Mouse (Mus musculus): ENCODE data around the gene Slc5a2. TPM values are rescaled to one million over a fixed set of nuclear protein-coding genes. Genes with fewer than 3 reads are reported as not detected.

The Slc5a2 gene
- polyA plus RNA-seq, 1 experiment: 2.0 TPM

DNA sequence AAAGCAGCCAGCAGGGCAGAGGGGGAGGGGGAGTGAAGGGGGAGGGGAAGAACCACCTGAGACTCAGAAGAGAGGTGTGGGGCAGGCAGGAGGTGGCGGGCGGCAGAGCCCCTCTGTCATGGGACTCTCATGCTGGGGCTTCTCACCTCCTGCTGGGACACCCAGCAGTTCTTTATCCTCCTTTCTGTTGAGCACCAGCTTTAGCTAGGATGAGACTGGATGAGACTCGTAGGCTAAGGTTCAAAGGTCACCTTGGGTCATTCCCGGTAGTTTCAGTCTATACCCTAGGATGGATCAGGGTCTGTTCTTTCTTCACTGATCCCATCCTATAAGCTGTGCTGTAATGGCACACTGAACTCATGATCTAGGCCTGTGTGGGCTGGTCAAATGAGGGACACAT is 51.6 kb downstream of the Slc5a2 start:
- no peaks in the 10 kb centered on the region; the same call in 1 of the 2 replicates for H3K4me1 ChIP-seq (ENCODE audit: control insufficient read depth, insufficient read depth, low read length)
- TF ChIP-seq POLR2A (IDR thresholded peaks at IDR 0.05; ENCODE audit: control insufficient read depth, low read depth, low read length) (no peak), CTCF (IDR thresholded peaks at IDR 0.05; ENCODE audit: control insufficient read depth, insufficient read depth, insufficient replicate concordance, low read depth, low read length) (no peak)
- no peaks in the 10 kb centered on the region for H3K36me3 ChIP-seq (ENCODE audit: control insufficient read depth, insufficient read depth, low read length)
- H3K27ac ChIP-seq (ENCODE audit: control insufficient read depth, insufficient read depth, low read depth, low read length): no peak overlapping the region
- H3K27me3 ChIP-seq (ENCODE audit: control insufficient read depth, insufficient read depth, low read length): no peaks in the 10 kb centered on the region
- H3K4me3 ChIP-seq (ENCODE audit: control insufficient read depth, low read depth, low read length): no peak overlapping the region

DNA sequence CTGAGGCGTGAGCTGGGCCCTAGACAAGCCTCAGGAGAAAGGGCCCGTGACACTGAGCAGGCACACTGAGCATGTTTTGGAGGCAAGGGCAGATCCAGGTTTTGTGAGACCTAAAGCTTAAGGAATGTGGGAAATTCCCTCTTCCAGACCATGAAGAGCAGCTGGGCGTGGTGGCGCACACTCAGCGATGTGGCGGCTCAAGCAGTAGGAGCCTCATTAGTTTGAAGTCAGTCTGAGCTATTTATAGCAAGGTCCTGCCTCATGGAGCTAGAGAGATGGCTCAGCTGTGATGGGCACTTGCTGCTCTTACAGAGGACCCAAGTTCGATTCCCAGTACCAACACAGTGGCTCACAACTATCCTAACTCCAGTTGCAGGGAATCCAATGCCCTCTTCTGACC is 53.7 kb downstream of the Slc5a2 start:
- Histone ChIP-seq H3K4me3 (ENCODE audit: control insufficient read depth, low read depth, low read length) (no peak overlapping the region), H3K36me3 (ENCODE audit: control insufficient read depth, insufficient read depth, low read length) (no peaks in the 10 kb centered on the region), H3K27ac (ENCODE audit: control insufficient read depth, insufficient read depth, low read depth, low read length) (no peak overlapping the region), H3K4me1 (ENCODE audit: control insufficient read depth, insufficient read depth, low read length) (no peaks in the 10 kb centered on the region), H3K27me3 (ENCODE audit: control insufficient read depth, insufficient read depth, low read length) (no peaks in the 10 kb centered on the region)
- no peak for TF ChIP-seq CTCF (IDR thresholded peaks at IDR 0.05; ENCODE audit: control insufficient read depth, insufficient read depth, insufficient replicate concordance, low read depth, low read length)
- TF ChIP-seq POLR2A (IDR thresholded peaks at IDR 0.05; ENCODE audit: control insufficient read depth, low read depth, low read length): no peak

DNA sequence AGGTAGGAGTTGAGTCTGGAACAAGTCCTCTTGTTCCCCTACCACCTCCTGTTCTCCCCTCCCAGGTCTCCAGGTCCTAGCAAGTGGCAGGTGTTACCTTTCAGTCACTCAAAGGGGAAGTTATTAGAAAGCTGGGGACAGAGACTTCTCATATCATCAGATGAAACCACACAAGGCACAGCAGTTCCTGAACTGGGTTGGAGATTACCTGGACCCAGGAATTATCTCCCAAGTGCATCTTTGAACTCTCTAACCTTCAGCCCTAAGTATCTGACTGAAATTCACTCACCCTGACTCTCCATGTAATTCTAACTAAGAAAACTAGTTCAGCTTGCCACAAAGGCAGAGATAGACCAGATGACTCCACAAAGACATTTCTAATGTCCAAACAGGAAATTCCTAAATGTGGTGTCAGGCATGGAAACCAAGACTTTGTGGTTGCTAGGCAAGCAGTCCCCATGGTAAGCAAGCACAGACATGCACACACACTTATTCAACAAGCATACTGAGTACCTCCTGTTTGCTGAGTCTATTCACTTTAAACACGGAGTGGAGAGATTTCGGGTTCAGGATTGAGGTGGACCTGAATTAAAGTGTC is 54.9 kb downstream of the Slc5a2 start:
- Histone ChIP-seq H3K36me3 (ENCODE audit: control insufficient read depth, insufficient read depth, low read length) (no peaks in the 10 kb centered on the region), H3K27me3 (ENCODE audit: control insufficient read depth, insufficient read depth, low read length) (no peaks in the 10 kb centered on the region), H3K27ac (ENCODE audit: control insufficient read depth, insufficient read depth, low read depth, low read length) (no peak overlapping the region), H3K4me1 (ENCODE audit: control insufficient read depth, insufficient read depth, low read length) (no peaks in the 10 kb centered on the region), H3K4me3 (ENCODE audit: control insufficient read depth, low read depth, low read length) (no peak overlapping the region)
- TF ChIP-seq POLR2A (IDR thresholded peaks at IDR 0.05; ENCODE audit: control insufficient read depth, low read depth, low read length): no peak
- TF ChIP-seq CTCF (IDR thresholded peaks at IDR 0.05; ENCODE audit: control insufficient read depth, insufficient read depth, insufficient replicate concordance, low read depth, low read length): no peak

DNA sequence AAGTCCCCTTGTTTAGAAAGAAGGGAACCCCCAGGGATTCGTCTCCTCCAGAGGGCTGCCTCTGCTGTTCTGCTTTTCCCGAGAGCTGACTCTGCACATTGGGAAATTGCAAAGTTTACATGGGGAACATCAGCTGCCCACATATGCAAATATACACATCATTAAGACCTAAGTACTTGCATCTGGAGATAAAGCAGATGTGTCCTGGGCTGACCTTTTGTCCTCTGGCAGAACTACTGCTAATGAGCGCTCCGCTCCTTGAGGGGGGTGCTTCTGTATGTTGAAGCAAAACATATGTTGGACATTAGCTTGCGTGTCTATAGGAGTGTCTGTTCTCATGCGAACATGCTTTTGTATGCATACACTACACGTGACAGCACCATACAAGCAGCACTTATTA is 55.8 kb downstream of the Slc5a2 start:
- no peaks in the 10 kb centered on the region for H3K36me3 ChIP-seq (ENCODE audit: control insufficient read depth, insufficient read depth, low read length)
- no peaks in the 10 kb centered on the region for H3K4me1 ChIP-seq (ENCODE audit: control insufficient read depth, insufficient read depth, low read length)
- TF ChIP-seq POLR2A (IDR thresholded peaks at IDR 0.05; ENCODE audit: control insufficient read depth, low read depth, low read length): no peak
- TF ChIP-seq CTCF (IDR thresholded peaks at IDR 0.05; ENCODE audit: control insufficient read depth, insufficient read depth, insufficient replicate concordance, low read depth, low read length): no peak
- H3K4me3 ChIP-seq (ENCODE audit: control insufficient read depth, low read depth, low read length): no peak overlapping the region
- no peaks in the 10 kb centered on the region for H3K27me3 ChIP-seq (ENCODE audit: control insufficient read depth, insufficient read depth, low read length)
- H3K27ac ChIP-seq (ENCODE audit: control insufficient read depth, insufficient read depth, low read depth, low read length): no peak overlapping the region

Other genes with a start within 250 kb of the Slc5a2 start
- gene Itgam, start 203.0 kb upstream of the Slc5a2 start, polyA plus RNA-seq (2012; rRNA removed): 0.25 and 0.55 TPM in 2 replicates
- gene Gm49368, start 203.0 kb upstream of the Slc5a2 start, polyA plus RNA-seq (2012; rRNA removed): not detected in 2 replicates
- 0.16 and 0.24 TPM in 2 replicates for gene Itgax, start 136.1 kb upstream of the Slc5a2 start, polyA plus RNA-seq (2012; rRNA removed)
- gene Itgad, start 111.3 kb upstream of the Slc5a2 start, polyA plus RNA-seq (2012; rRNA removed): 21.1 and 21.4 TPM in 2 replicates
- gene Cox6a2, start 59.3 kb upstream of the Slc5a2 start, polyA plus RNA-seq (2012; rRNA removed): 0.35 and 0.52 TPM in 2 replicates
- gene Armc5, start 28.3 kb upstream of the Slc5a2 start, polyA plus RNA-seq (2012; rRNA removed): 11.4 and 12.1 TPM in 2 replicates
- 8.1 and 9.5 TPM in 2 replicates for gene 9130023H24Rik, start 27.6 kb upstream of the Slc5a2 start, polyA plus RNA-seq (2012; rRNA removed)
- 3.7 and 5.2 TPM in 2 replicates for gene Tgfb1i1, start 18.8 kb upstream of the Slc5a2 start, polyA plus RNA-seq (2012; rRNA removed)
- gene BC017158, start 32.5 kb downstream of the Slc5a2 start, polyA plus RNA-seq (2012; rRNA removed): 10.0 and 10.8 TPM in 2 replicates
- gene Rgs10, start 153.1 kb downstream of the Slc5a2 start, polyA plus RNA-seq (2012; rRNA removed): 46.7 and 50.4 TPM in 2 replicates
- 32.1 and 36.0 TPM in 2 replicates for gene Tial1, start 196.1 kb downstream of the Slc5a2 start, polyA plus RNA-seq (2012; rRNA removed)